Mouse (Mus musculus) heart, adult 2 months (tissue): Measurements from ENCODE around the gene Atp2a1.

Experiments
- CTCF ChIP-seq: fragments of 200-600 bp; IDR thresholded peaks from 2 replicates; pipeline ENCODE4 v1.8.1; 2022; ENCODE audit warnings: antibody characterized with exemption, mild to moderate bottlenecking, moderate library complexity
- POLR2A ChIP-seq: fragments of 200-500 bp; IDR thresholded peaks from 2 replicates; pipeline ENCODE4 v1.6.1; 2011; ENCODE audit warnings: mild to moderate bottlenecking, low read depth, low read length, control low read depth; ENCODE audit not compliant: insufficient read depth

- TF ChIP-seq CTCF, result no peak
- no peak for TF ChIP-seq POLR2A
Measured at GRCm38 (mm10) chr7:126472713-126473112, 9.8 kb upstream of the Atp2a1 start.
